In the genomic region with DNA sequence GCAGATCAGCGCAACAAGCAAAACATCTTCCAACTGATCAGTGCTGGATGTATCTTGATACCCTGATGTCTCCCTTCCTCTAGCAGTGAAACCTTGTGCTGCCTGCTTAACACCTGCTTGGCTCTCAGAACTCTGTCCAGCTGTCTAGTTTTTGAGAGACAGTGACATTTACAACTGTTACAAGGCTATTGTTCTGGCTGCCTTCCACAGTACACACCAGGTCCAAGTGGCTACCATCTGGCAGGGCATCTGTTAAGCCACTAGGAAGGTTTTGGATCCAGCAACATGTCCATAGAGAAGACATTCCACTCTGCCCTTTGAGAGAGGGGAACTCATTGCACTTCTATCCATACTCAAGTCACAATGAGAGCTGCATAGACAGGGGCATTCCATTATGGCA, we compare ENCODE assay signal across 30 mouse cellular contexts.
DNase-seq lines count a peak whose midpoint lies in the region; ATAC-seq and TF ChIP-seq lines count a peak whose summit lies in the region.
"Had no signal": no experiment of that assay in that cellular context is flagged by ENCODE, and none has a peak within 500 bp of the region (broad histone marks: within the 10 kb centered on the region; RNA-seq: fewer than 3 reads in every experiment).

No protein-coding gene starts in this region.

- H3K9me3 ChIP-seq in forebrain, postnatal 0 days (ENCODE audit: low read length) = no peaks in the 10 kb centered on the region
- H3K9me3 ChIP-seq in forebrain, embryonic 13.5 days (replicated peaks) = no peaks in the 10 kb centered on the region
- no peaks in the 10 kb centered on the region for H3K9me3 ChIP-seq in midbrain, postnatal 0 days (ENCODE audit: low read length)
- no peaks in the 10 kb centered on the region for H3K9me3 ChIP-seq in midbrain, embryonic 16.5 days (replicated peaks; ENCODE audit: control insufficient read depth, low read length, poor library complexity, severe bottlenecking)
- H3K9me3 ChIP-seq: embryonic facial prominence, embryonic 13.5 days; forebrain, embryonic 12.5 days; heart, embryonic 12.5 days; intestine, embryonic 15.5 days; liver, embryonic 15.5 days; lung, embryonic 15.5 days; megakaryocyte, embryonic 14.5 days; midbrain, embryonic 13.5 days; neural tube, embryonic 13.5 days had no signal

- H3K4me2 ChIP-seq in forebrain, postnatal 0 days (ENCODE audit: low read depth) = no peak overlapping the region
- H3K4me2 ChIP-seq in forebrain, embryonic 13.5 days = no peak overlapping the region
- H3K4me2 ChIP-seq in midbrain, postnatal 0 days (ENCODE audit: low read depth, low read length, poor library complexity, severe bottlenecking) = no peak overlapping the region
- H3K4me2 ChIP-seq in midbrain, embryonic 16.5 days (ENCODE audit: low read length) = no peak overlapping the region
- no peak overlapping the region for H3K4me2 ChIP-seq in myocyte (ENCODE audit: low read depth)
- H3K4me2 ChIP-seq: embryonic facial prominence, embryonic 13.5 days; forebrain, embryonic 12.5 days; heart, embryonic 12.5 days; intestine, embryonic 15.5 days; liver, embryonic 15.5 days; lung, embryonic 15.5 days; midbrain, embryonic 13.5 days; neural tube, embryonic 13.5 days had no signal

- WGBS in forebrain, postnatal 0 days = 95% methylated on average over 1 of the region's 1 CpGs
- WGBS in forebrain, embryonic 13.5 days = 89% methylated on average over 1 of the region's 1 CpGs
- 97% methylated on average over 1 of the region's 1 CpGs for WGBS in midbrain, postnatal 0 days
- WGBS in midbrain, embryonic 16.5 days = 100% methylated on average over 1 of the region's 1 CpGs

- no peaks in the 10 kb centered on the region for H3K4me1 ChIP-seq in forebrain, postnatal 0 days (ENCODE audit: insufficient read depth)
- H3K4me1 ChIP-seq in forebrain, embryonic 13.5 days = no peaks in the 10 kb centered on the region
- no peaks in the 10 kb centered on the region for H3K4me1 ChIP-seq in midbrain, postnatal 0 days (ENCODE audit: insufficient read depth, low read length)
- H3K4me1 ChIP-seq in midbrain, embryonic 16.5 days (ENCODE audit: control insufficient read depth, insufficient read depth, low read length) = no peaks in the 10 kb centered on the region
- H3K4me1 ChIP-seq: embryonic facial prominence, embryonic 13.5 days; forebrain, embryonic 12.5 days; heart, embryonic 12.5 days; intestine, embryonic 15.5 days; liver, embryonic 15.5 days; lung, embryonic 15.5 days; megakaryocyte, embryonic 14.5 days; midbrain, embryonic 13.5 days; neural tube, embryonic 13.5 days had no signal

- H3K9ac ChIP-seq in forebrain, postnatal 0 days = no peak overlapping the region
- no peak overlapping the region for H3K9ac ChIP-seq in forebrain, embryonic 13.5 days
- H3K9ac ChIP-seq in midbrain, postnatal 0 days (replicated peaks; ENCODE audit: low read length, poor library complexity, severe bottlenecking) = no peak overlapping the region
- no peak overlapping the region for H3K9ac ChIP-seq in midbrain, embryonic 16.5 days (ENCODE audit: low read depth, low read length)
- H3K9ac ChIP-seq: embryonic facial prominence, embryonic 13.5 days; forebrain, embryonic 12.5 days; heart, embryonic 12.5 days; intestine, embryonic 15.5 days; liver, embryonic 15.5 days; lung, embryonic 15.5 days; midbrain, embryonic 13.5 days; neural tube, embryonic 13.5 days had no signal

- H3K27ac ChIP-seq in forebrain, postnatal 0 days (ENCODE audit: low read depth, low read length) = no peak overlapping the region
- no peak overlapping the region for H3K27ac ChIP-seq in forebrain, embryonic 13.5 days
- no peak overlapping the region for H3K27ac ChIP-seq in midbrain, postnatal 0 days (ENCODE audit: low read depth, low read length)
- no peak overlapping the region for H3K27ac ChIP-seq in midbrain, embryonic 16.5 days (ENCODE audit: low read length)
- H3K27ac ChIP-seq: embryonic facial prominence, embryonic 13.5 days; forebrain, embryonic 12.5 days; intestine, embryonic 15.5 days; layer of hippocampus, adult 2 months; liver, embryonic 15.5 days; lung, embryonic 15.5 days; midbrain, embryonic 13.5 days; neural tube, embryonic 13.5 days had no signal

- no peaks in the 10 kb centered on the region for H3K79me2 ChIP-seq in myocyte (ENCODE audit: control insufficient read depth, insufficient read depth)

- no peak for TF ChIP-seq POLR2A in myocyte (IDR thresholded peaks at IDR 0.05; ENCODE audit: insufficient read length, low read depth)

- no peak for TF ChIP-seq CTCF in forebrain, postnatal 0 days (IDR thresholded peaks at IDR 0.05; ENCODE audit: low read depth)
- TF ChIP-seq CTCF in midbrain, postnatal 0 days (IDR thresholded peaks at IDR 0.05) = no peak

- no peak for ATAC-seq in forebrain, postnatal 0 days
- ATAC-seq in forebrain, embryonic 13.5 days = no peak
- ATAC-seq in midbrain, postnatal 0 days (ENCODE audit: low FRiP score) = no peak; the same call in 1 of the 2 replicates
- ATAC-seq in midbrain, embryonic 16.5 days = no peak
- ATAC-seq in inflammation-experienced regulatory T-cells, adult 6 months = no peak
- ATAC-seq: CD4-positive, CD25-positive, alpha-beta regulatory T cell, adult 4 months; intestine, embryonic 15.5 days; midbrain, embryonic 13.5 days had no signal

- H3K4me3 ChIP-seq in forebrain, postnatal 0 days (ENCODE audit: low read depth, low read length) = no peak overlapping the region
- no peak overlapping the region for H3K4me3 ChIP-seq in forebrain, embryonic 13.5 days
- no peak overlapping the region for H3K4me3 ChIP-seq in midbrain, postnatal 0 days (ENCODE audit: low read depth, low read length)
- no peak overlapping the region for H3K4me3 ChIP-seq in midbrain, embryonic 16.5 days (ENCODE audit: low read depth, low read length)
- H3K4me3 ChIP-seq in myocyte = no peak overlapping the region
- H3K4me3 ChIP-seq: embryonic facial prominence, embryonic 13.5 days; erythroblast, embryonic 14.5 days; forebrain, embryonic 12.5 days; heart, embryonic 12.5 days; intestine, embryonic 15.5 days; layer of hippocampus, adult 2 months; liver, embryonic 15.5 days; lung, embryonic 15.5 days; megakaryocyte, embryonic 14.5 days; midbrain, embryonic 13.5 days; neural tube, embryonic 13.5 days had no signal

- H3K27me3 ChIP-seq in forebrain, postnatal 0 days (ENCODE audit: insufficient read depth, low read length) = no peaks in the 10 kb centered on the region
- H3K27me3 ChIP-seq in forebrain, embryonic 13.5 days = no peaks in the 10 kb centered on the region
- no peaks in the 10 kb centered on the region for H3K27me3 ChIP-seq in midbrain, postnatal 0 days (ENCODE audit: insufficient read depth, low read length)
- no peaks in the 10 kb centered on the region for H3K27me3 ChIP-seq in midbrain, embryonic 16.5 days (ENCODE audit: control insufficient read depth, insufficient read depth, low read depth, low read length)
- no peaks in the 10 kb centered on the region for H3K27me3 ChIP-seq in myocyte (ENCODE audit: control insufficient read depth, insufficient read depth, insufficient read length)
- H3K27me3 ChIP-seq: embryonic facial prominence, embryonic 13.5 days; forebrain, embryonic 12.5 days; heart, embryonic 12.5 days; intestine, embryonic 15.5 days; liver, embryonic 15.5 days; lung, embryonic 15.5 days; megakaryocyte, embryonic 14.5 days; midbrain, embryonic 13.5 days; neural tube, embryonic 13.5 days had no signal

- no peak overlapping the region for H3ac ChIP-seq in myocyte (ENCODE audit: control insufficient read depth, insufficient read length)

- H3K36me3 ChIP-seq in forebrain, postnatal 0 days (ENCODE audit: insufficient read depth) = no peaks in the 10 kb centered on the region
- no peaks in the 10 kb centered on the region for H3K36me3 ChIP-seq in forebrain, embryonic 13.5 days (ENCODE audit: poor library complexity, severe bottlenecking)
- H3K36me3 ChIP-seq in midbrain, postnatal 0 days (ENCODE audit: insufficient read depth, low read length) = no peaks in the 10 kb centered on the region
- no peaks in the 10 kb centered on the region for H3K36me3 ChIP-seq in midbrain, embryonic 16.5 days (ENCODE audit: control insufficient read depth, insufficient read depth, low read length)
- H3K36me3 ChIP-seq in myocyte (ENCODE audit: control insufficient read depth, insufficient read depth) = no peaks in the 10 kb centered on the region
- H3K36me3 ChIP-seq: embryonic facial prominence, embryonic 13.5 days; forebrain, embryonic 12.5 days; heart, embryonic 12.5 days; intestine, embryonic 15.5 days; liver, embryonic 15.5 days; lung, embryonic 15.5 days; midbrain, embryonic 13.5 days; neural tube, embryonic 13.5 days had no signal

- DNase-seq in adrenal gland, adult 8-10 months = peak; percentile 2
- no peak for DNase-seq in adrenal gland, postnatal 4 days (ENCODE audit: low spot score in 2 of 2)
- DNase-seq in forebrain, postnatal 0 days = peak; percentile 7
- DNase-seq in midbrain, postnatal 0 days (ENCODE audit: low spot score) = peak; percentile 58
- DNase-seq: embryo, embryonic 11 days; gastrocnemius, postnatal 10 days; heart, adult 11 months; heart, postnatal 10 days; kidney, adult 9 months; kidney, postnatal 14 days; lung, postnatal 36 days; retina, postnatal 1 day; right cerebral cortex, postnatal 25 days; spleen, adult 18-20 months had no signal

TF ChIP-seq in myocyte, 11 proteins besides CTCF, POLR2A, EP300 and RAD21:
- peak in 2 of 3 experiments; percentile 48 to 66 for TF ChIP-seq MYOD1 (IDR thresholded peaks at IDR 0.05; ENCODE audit: control insufficient read depth in 1 of 3, insufficient read length in 2 of 3, low read depth in 2 of 3)
- TF ChIP-seq SRF (IDR thresholded peaks at IDR 0.05; ENCODE audit: control insufficient read depth, insufficient read length, low read depth) = no peak

Comparison
In these comparisons a context has a peak if more than half of its experiments do, and no peak if none do; other contexts are left out.
1. DNase-seq: peak in adrenal gland, adult 8-10 months (single experiment), forebrain, postnatal 0 days (single experiment) and midbrain, postnatal 0 days (single experiment); none in adrenal gland, postnatal 4 days (0 of 2).